Mouse (Mus musculus): ENCODE measurements around the gene Cpb2. TPM values are rescaled to one million over a fixed set of nuclear protein-coding genes. Genes with fewer than 3 reads are reported as not detected.

The Cpb2 gene
- total RNA-seq, 2 experiments from 2014 or later: not detected

Small RNAs within 50 kb of the gene (microRNA-seq; reads per million reads assigned to microRNA genes)
- gene Gm44482: 0 reads per million in 2 experiments

Other genes with a start within 250 kb of the Cpb2 start
- gene Rubcnl, start 226.3 kb upstream of the Cpb2 start, total RNA-seq (2021): 1 to 10 TPM; 1.6 to 2.6 TPM
- gene Lrrc63, start 111.4 kb upstream of the Cpb2 start, total RNA-seq (2021): not detected
- 1 to 10 TPM; 7.3 to 7.9 TPM for gene Lcp1, start 111.2 kb upstream of the Cpb2 start, total RNA-seq (2021)
- gene Zc3h13, start 42.1 kb downstream of the Cpb2 start, total RNA-seq (2021): 10 to 100 TPM; 53.2 to 58.2 TPM
- 1 to 10 TPM; 7.4 to 9.6 TPM for gene Siah3, start 213.7 kb downstream of the Cpb2 start, total RNA-seq (2021)